Mouse (Mus musculus) forebrain, postnatal 0 days (tissue): ENCODE measurements around the gene Dpm2. TPM values are rescaled to one million over a fixed set of nuclear protein-coding genes. Genes with fewer than 3 reads are reported as not detected.

Experiments
- ATAC-seq: fragments of 200-750 bp; cut with Nextera tagmentation; 2 replicates; pipeline ENCODE4 v1.8.0; 2017; ENCODE audit warnings: mild to moderate bottlenecking, moderate library complexity
- DNase-seq: peaks from one replicate; pipeline ENCODE4 v3.0.0-alpha.2; 2015
- H3K27ac ChIP-seq: fragments of 300-500 bp; sonication (generic); 2 replicates; pipeline ENCODE4 v1.5.1; 2014; ENCODE audit warnings: low read depth, mild to moderate bottlenecking, antibody characterized with exemption, low read length, moderate library complexity, mixed read lengths
- H3K27me3 ChIP-seq: fragments of 300-500 bp; sonication (generic); 2 replicates; pipeline ENCODE4 v1.6.1; 2014; ENCODE audit warnings: mild to moderate bottlenecking, low read length, mixed read lengths; ENCODE audit not compliant: insufficient read depth
- H3K36me3 ChIP-seq: fragments of 300-500 bp; sonication (generic); 2 replicates; pipeline ENCODE4 v1.6.1; 2014; ENCODE audit warnings: mild to moderate bottlenecking, moderate library complexity; ENCODE audit not compliant: insufficient read depth
- H3K4me1 ChIP-seq: fragments of 300-500 bp; sonication (generic); 2 replicates; pipeline ENCODE4 v1.6.1; 2014; ENCODE audit warnings: antibody characterized with exemption; ENCODE audit not compliant: insufficient read depth
- H3K4me2 ChIP-seq: fragments of 300-500 bp; sonication (generic); 2 replicates; pipeline ENCODE4 v1.6.1; 2014; ENCODE audit warnings: low read depth, mild to moderate bottlenecking, moderate library complexity
- H3K4me3 ChIP-seq: fragments of 300-500 bp; sonication (generic); 2 replicates; pipeline ENCODE4 v1.5.1; 2014; ENCODE audit warnings: low read depth, low read length, mixed read lengths
- H3K9ac ChIP-seq: fragments of 300-500 bp; sonication (generic); 2 replicates; pipeline ENCODE4 v1.6.1; 2014; ENCODE audit warnings: mild to moderate bottlenecking
- H3K9me3 ChIP-seq: fragments of 300-500 bp; sonication (generic); 2 replicates; pipeline ENCODE4 v1.6.1; 2016; ENCODE audit warnings: low read length
- CTCF ChIP-seq: sonication (generic); IDR thresholded peaks from 2 replicates; pipeline ENCODE4 v1.5.1; 2016; ENCODE audit warnings: antibody characterized with exemption, control low read depth, low read depth
- WGBS: fragments of 180-500 bp; shearing (Covaris S2); extraction: QIAGEN DNeasy Blood & Tissue Kit; methylation state at CpG from one replicate; pipeline ENCODE4 v1.1.7; 2014; 5-methylcytosine and 5-hydroxymethylcytosine counted together
- polyA plus RNA-seq: library from polyadenylated mRNA; unstranded; fragments of >200 nt; fragmentation: Nextera tagmentation; extraction: Ambion mirVana; gene quantifications from 2 replicates; pipeline ENCODE4 v1.2.1, GENCODE M21; 2015
- total RNA-seq: library from RNA; depleted of rRNA; stranded (reverse); fragments of >200 nt; gene quantifications from 2 replicates; pipeline ENCODE4 v1.2.3, GENCODE M21; 2014

Dpm2 gene
- total and polyA plus RNA-seq, 2 experiments from 2014 or later = 60.5 to 142 TPM

DNA sequence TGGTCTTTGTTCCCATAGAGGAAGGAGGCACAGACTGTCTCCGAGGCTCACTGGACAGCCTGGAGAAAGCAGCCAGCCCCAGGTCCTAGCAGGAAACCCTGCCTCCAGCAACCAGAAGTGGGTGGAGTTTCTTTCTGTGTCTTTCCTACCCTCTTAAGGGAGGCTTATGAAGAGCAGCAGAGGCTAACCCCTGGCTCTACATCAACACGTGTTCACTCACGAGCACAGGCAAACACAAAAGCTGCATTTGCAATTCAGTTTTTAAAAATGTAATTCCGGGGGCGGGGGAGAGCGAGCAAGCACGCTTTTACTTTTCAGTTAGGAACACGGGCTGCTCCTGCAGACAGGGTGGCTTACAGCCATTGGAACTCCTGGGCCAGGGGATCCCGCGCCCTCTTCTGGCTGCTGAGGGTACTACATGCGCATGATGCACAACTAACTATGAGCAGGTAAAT, 32.0 kb downstream of the Dpm2 start:
- peak; percentile 93 for TF ChIP-seq CTCF
- Histone ChIP-seq H3K27ac (no peak overlapping the region), H3K4me3 (peak overlapping the region; percentile 19; the same call in 1 of the 2 replicates), H3K27me3 (no peaks in the 10 kb centered on the region), H3K4me1 (peaks cover 4% of the 10 kb centered on the region; the same call in 1 of the 2 replicates), H3K4me2 (peak overlapping the region; percentile 38), H3K36me3 (0 out of 2 replicates have a peak, but pooled peaks cover 4% of the 10 kb centered on the region), H3K9ac (no peak overlapping the region), H3K9me3 (no peaks in the 10 kb centered on the region)
- under 1% methylated on average over 11 of the region's 11 CpGs for WGBS
- DNase-seq (peak; percentile 87), ATAC-seq (peak; percentile 56)

DNA sequence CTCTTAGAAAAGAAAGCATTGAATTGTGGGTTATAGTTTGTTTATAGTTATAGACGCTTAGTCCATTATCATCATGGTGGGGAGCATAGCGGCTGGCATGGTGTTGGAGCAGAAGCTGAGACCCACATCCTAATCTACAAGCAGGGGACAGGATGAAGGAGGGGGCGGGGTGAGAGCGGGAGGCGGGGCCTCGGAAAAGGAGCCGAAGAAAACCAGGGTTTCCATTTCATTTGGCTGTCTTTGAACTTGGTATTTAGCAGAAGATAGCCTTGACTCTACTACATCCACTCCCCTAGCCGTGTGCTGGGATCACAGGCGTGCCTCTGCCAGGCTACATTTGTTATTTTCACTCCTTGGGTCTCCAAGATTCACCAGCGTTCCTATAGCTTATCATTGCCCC, 34.0 kb downstream of the Dpm2 start:
- Histone ChIP-seq H3K9me3 (no peaks in the 10 kb centered on the region), H3K4me2 (no peak overlapping the region), H3K4me3 (no peak overlapping the region), H3K36me3 (no peaks in the 10 kb centered on the region), H3K4me1 (peaks cover 15% of the 10 kb centered on the region), H3K9ac (no peak overlapping the region), H3K27me3 (no peaks in the 10 kb centered on the region), H3K27ac (no peak overlapping the region)
- TF ChIP-seq CTCF = no peak
- ATAC-seq = no peak
- 46% methylated on average over 10 of the region's 10 CpGs for WGBS
- DNase-seq = no peak

- 18% methylated on average over 45 of the region's 55 CpGs for WGBS
- ATAC-seq = peak; percentile 87
- peak overlapping the region; percentile 76 for H3K9ac ChIP-seq
Measured at GRCm38 (mm10) chr2:32606161-32607142, 35.8 kb downstream of the Dpm2 start.

GRCm38 (mm10) chr2:32607262-32607947, 36.7 kb downstream of the Dpm2 start:
- 13% methylated on average over 34 of the region's 34 CpGs for WGBS
- no peak for TF ChIP-seq CTCF
- Histone ChIP-seq H3K36me3 (no peaks in the 10 kb centered on the region), H3K4me2 (peak overlapping the region; percentile 88), H3K27ac (no peak overlapping the region), H3K9me3 (no peaks in the 10 kb centered on the region), H3K4me3 (peak overlapping the region; percentile 69), H3K27me3 (no peaks in the 10 kb centered on the region), H3K9ac (peak overlapping the region; percentile 76), H3K4me1 (peaks cover 15% of the 10 kb centered on the region)
- DNase-seq (peak; percentile 44), ATAC-seq (peak; percentile 38)

More at GRCm38 (mm10) chr2:32606161-32607142, 35.8 kb downstream of the Dpm2 start:
- TF ChIP-seq CTCF = peak; percentile 68
- Histone ChIP-seq H3K4me2 (peak overlapping the region; percentile 88), H3K9me3 (no peaks in the 10 kb centered on the region), H3K36me3 (no peaks in the 10 kb centered on the region), H3K27ac (no peak overlapping the region), H3K4me1 (peaks cover 15% of the 10 kb centered on the region), H3K4me3 (peak overlapping the region; percentile 69), H3K27me3 (no peaks in the 10 kb centered on the region)
- peak; percentile 83 for DNase-seq

DNA sequence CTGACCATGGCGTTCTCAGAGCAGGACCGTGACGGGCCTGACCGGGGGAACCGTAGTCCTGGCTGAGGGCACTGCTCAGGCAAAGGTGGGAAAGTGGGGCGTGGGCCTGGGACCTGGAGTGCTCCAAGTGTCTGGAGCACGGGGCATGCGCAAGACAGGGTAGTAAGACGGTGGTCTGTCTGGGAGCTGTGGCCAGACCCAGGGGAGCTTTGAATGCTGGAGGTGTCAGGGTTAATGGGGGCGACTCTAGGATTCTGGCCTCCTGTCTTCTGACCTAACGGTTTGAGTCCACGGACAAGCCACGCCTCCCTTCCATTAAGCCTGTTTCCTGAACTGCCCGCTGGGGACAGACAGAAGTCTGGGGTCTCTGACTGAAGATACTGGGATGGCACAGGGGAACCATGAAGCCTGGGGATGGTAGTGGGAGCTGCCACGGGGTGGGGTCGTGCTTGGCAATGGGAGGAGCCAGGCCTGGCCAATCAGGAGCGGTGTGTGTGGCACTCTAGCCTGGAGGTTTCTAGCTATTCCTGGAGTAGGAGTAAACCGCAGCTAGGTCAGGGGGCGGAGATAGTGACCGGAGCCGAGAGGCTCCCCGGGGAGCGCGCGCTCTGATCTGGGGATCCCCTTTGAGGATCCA, 37.6 kb downstream of the Dpm2 start:
- ATAC-seq (0 out of 2 replicates have a peak, but pooled peaks have one; percentile 19), DNase-seq (no peak)
- no peak for TF ChIP-seq CTCF
- no peak overlapping the region for H3K9ac ChIP-seq
- H3K36me3 ChIP-seq = no peaks in the 10 kb centered on the region
- WGBS = 13% methylated on average over 25 of the region's 25 CpGs
- peak overlapping the region; percentile 88 for H3K4me2 ChIP-seq
- H3K27me3 ChIP-seq = no peaks in the 10 kb centered on the region
- peaks cover 12% of the 10 kb centered on the region for H3K4me1 ChIP-seq
- H3K27ac ChIP-seq = no peak overlapping the region
- H3K4me3 ChIP-seq = peak overlapping the region; percentile 69
- H3K9me3 ChIP-seq = no peaks in the 10 kb centered on the region

GRCm38 (mm10) chr2:32608778-32609435, 38.2 kb downstream of the Dpm2 start:
- no peak for TF ChIP-seq CTCF
- no peak overlapping the region for H3K27ac ChIP-seq
- peak overlapping the region; percentile 88 for H3K4me2 ChIP-seq
- H3K4me3 ChIP-seq = peak overlapping the region; percentile 69
- 56% methylated on average over 18 of the region's 18 CpGs for WGBS
- no peaks in the 10 kb centered on the region for H3K36me3 ChIP-seq
- no peak for ATAC-seq
- H3K27me3 ChIP-seq = no peaks in the 10 kb centered on the region
- H3K9me3 ChIP-seq = no peaks in the 10 kb centered on the region
- H3K4me1 ChIP-seq = peaks cover 12% of the 10 kb centered on the region
- H3K9ac ChIP-seq = no peak overlapping the region
- DNase-seq = no peak
